Comparison of ENCODE assay signal across 12 mouse cellular contexts in the genomic region with DNA sequence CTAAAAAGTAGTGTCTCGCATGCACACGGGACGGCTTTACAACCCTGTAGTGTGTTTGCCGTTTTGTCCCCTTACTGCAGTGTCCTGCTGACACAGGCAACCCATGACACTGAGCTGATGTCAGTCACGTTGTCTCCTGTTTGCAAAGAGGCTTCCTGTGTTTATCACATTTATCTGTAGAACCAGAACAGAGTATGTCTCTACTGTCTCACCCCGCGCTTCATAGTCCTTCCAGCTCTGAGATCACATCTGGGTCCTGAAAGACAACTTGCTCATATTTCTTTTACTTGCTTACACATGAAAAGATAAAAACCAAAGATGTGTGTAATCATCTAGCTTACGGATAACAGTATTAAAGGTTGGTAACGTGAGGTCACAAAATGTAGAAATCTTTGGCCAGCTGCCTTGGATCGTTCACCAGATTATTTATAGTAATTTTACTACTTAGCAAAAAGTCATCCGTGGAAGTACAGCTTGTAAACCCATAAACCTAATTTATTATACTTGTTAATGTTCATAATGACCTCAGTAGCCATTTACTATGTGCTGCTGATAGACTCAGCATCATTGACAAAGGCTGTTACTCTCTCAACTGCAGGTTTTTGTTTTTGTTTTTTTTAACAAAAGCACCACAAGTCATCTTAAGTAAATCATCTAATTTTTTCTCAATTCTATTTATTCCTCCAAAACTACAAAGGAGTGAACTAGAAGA. TPM values are rescaled to one million over a fixed set of nuclear protein-coding genes. Genes with fewer than 3 reads are reported as not detected.
DNase-seq lines count a peak whose midpoint lies in the region; ATAC-seq and TF ChIP-seq lines count a peak whose summit lies in the region.
"Had no signal": no experiment of that assay in that cellular context is flagged by ENCODE, and none has a peak within 500 bp of the region (broad histone marks: within the 10 kb centered on the region; RNA-seq: fewer than 3 reads in every experiment).

No protein-coding gene starts in this region.

- no peaks in the 10 kb centered on the region for H3K27me3 ChIP-seq in kidney, postnatal 0 days (ENCODE audit: insufficient read depth, low read length)
- H3K27me3 ChIP-seq in liver, embryonic 12.5 days (replicated peaks): no peaks in the 10 kb centered on the region
- H3K27me3 ChIP-seq in forebrain, embryonic 13.5 days: no peaks in the 10 kb centered on the region

- DNase-seq in kidney, adult 18-20 months: peak; percentile 10
- DNase-seq in kidney, adult 8-10 months: no peak
- DNase-seq in kidney, postnatal 0 days (ENCODE audit: low spot score): peak; percentile 86
- DNase-seq in lung, postnatal 14 days: peak; percentile 31
- DNase-seq in left cerebral cortex, adult 2 months (ENCODE audit: extremely low spot score in 1 of 2, low spot score in 2 of 2): no peak
- no peak for DNase-seq in thymus, postnatal 0 days (ENCODE audit: low spot score)
- DNase-seq: cerebellum, postnatal 14 days; thymus, postnatal 4 days had no signal

- intact Hi-C loops in left cerebral cortex, adult 2 months (cut with DNase I): no loop called here

- H3K36me3 ChIP-seq in kidney, postnatal 0 days (ENCODE audit: insufficient read depth, low read length): no peaks in the 10 kb centered on the region
- H3K36me3 ChIP-seq in liver, embryonic 12.5 days: peaks cover 59% of the 10 kb centered on the region
- H3K36me3 ChIP-seq in forebrain, embryonic 13.5 days (ENCODE audit: poor library complexity, severe bottlenecking): no peaks in the 10 kb centered on the region

- H3K9ac ChIP-seq in kidney, postnatal 0 days (ENCODE audit: low read depth, low read length): no peak overlapping the region
- no peak overlapping the region for H3K9ac ChIP-seq in liver, embryonic 12.5 days
- H3K9ac ChIP-seq in forebrain, embryonic 13.5 days: no peak overlapping the region

- no peak overlapping the region for H3K4me3 ChIP-seq in kidney, postnatal 0 days (replicated peaks; ENCODE audit: low read depth, low read length)
- H3K4me3 ChIP-seq in liver, embryonic 12.5 days: no peak overlapping the region
- H3K4me3 ChIP-seq in left cerebral cortex, adult 2 months: no peak overlapping the region
- no peak overlapping the region for H3K4me3 ChIP-seq in forebrain, embryonic 13.5 days
- H3K4me3 ChIP-seq: limb, embryonic 10.5 days had no signal

- no peak overlapping the region for H3K27ac ChIP-seq in kidney, postnatal 0 days
- H3K27ac ChIP-seq in liver, embryonic 12.5 days: no peak overlapping the region
- no peak overlapping the region for H3K27ac ChIP-seq in left cerebral cortex, adult 2 months
- H3K27ac ChIP-seq in forebrain, embryonic 13.5 days: no peak overlapping the region
- H3K27ac ChIP-seq: limb, embryonic 10.5 days; stomach, postnatal 0 days had no signal

- no peaks in the 10 kb centered on the region for H3K4me1 ChIP-seq in kidney, postnatal 0 days (replicated peaks; ENCODE audit: insufficient read depth, low read length)
- peaks cover 11% of the 10 kb centered on the region; the same call in 1 of the 2 replicates for H3K4me1 ChIP-seq in liver, embryonic 12.5 days
- H3K4me1 ChIP-seq in forebrain, embryonic 13.5 days: peaks cover 5% of the 10 kb centered on the region; the same call in 1 of the 2 replicates

- WGBS in kidney, postnatal 0 days: 64% methylated on average over 11 of the region's 11 CpGs
- WGBS in liver, embryonic 12.5 days (ENCODE audit: insufficient replicate concordance): 64% methylated on average over 11 of the region's 11 CpGs
- WGBS in forebrain, embryonic 13.5 days: 92% methylated on average over 11 of the region's 11 CpGs

- no peak for ATAC-seq in kidney, postnatal 0 days (replicated peaks; ENCODE audit: low FRiP score, low read depth)
- ATAC-seq in liver, embryonic 12.5 days: peak; percentile 68; the same call in 1 of the 2 replicates
- ATAC-seq in forebrain, embryonic 13.5 days: no peak

- no peak for TF ChIP-seq CTCF in kidney, postnatal 0 days (IDR thresholded peaks at IDR 0.05; ENCODE audit: low read depth)
- no peak; the same call in 1 of the 2 replicates for TF ChIP-seq CTCF in left cerebral cortex, adult 2 months (IDR thresholded peaks at IDR 0.05)

- no peak overlapping the region for H3K4me2 ChIP-seq in kidney, postnatal 0 days (ENCODE audit: low read length)
- no peak overlapping the region for H3K4me2 ChIP-seq in liver, embryonic 12.5 days
- no peak overlapping the region for H3K4me2 ChIP-seq in forebrain, embryonic 13.5 days

- no peaks in the 10 kb centered on the region for H3K9me3 ChIP-seq in kidney, postnatal 0 days (replicated peaks; ENCODE audit: low read length)
- H3K9me3 ChIP-seq in liver, embryonic 12.5 days (replicated peaks): no peaks in the 10 kb centered on the region
- H3K9me3 ChIP-seq in forebrain, embryonic 13.5 days (replicated peaks): no peaks in the 10 kb centered on the region
- H3K9me3 ChIP-seq: limb, embryonic 10.5 days had no signal

RNA-seq across cellular contexts. Expression of gene Akap7, which starts 22.4 kb away (rescaled TPM):
- 33.2 and 40.3 TPM in 2 replicates for polyA plus RNA-seq in kidney, postnatal 0 days (2015; fragmentation: Nextera tagmentation; extraction: Ambion mirVana)
- 23.2 and 25.7 TPM in 2 replicates for polyA plus RNA-seq in liver, embryonic 12.5 days (2016; fragmentation: Nextera tagmentation; extraction: Ambion mirVana)
- total RNA-seq in left cerebral cortex, adult 2 months (2021): 10 to 100 TPM; 65.5 to 68.1 TPM
- 11.7 and 14.8 TPM in 2 replicates for polyA plus RNA-seq in thymus, postnatal 0 days (2015; fragmentation: Nextera tagmentation; extraction: Ambion mirVana)
- polyA plus RNA-seq in forebrain, embryonic 13.5 days (2015; fragmentation: Nextera tagmentation; extraction: Ambion mirVana): 14.5 and 16.2 TPM in 2 replicates

Comparison
In these comparisons a context has a peak if more than half of its experiments do, and no peak if none do; other contexts are left out.
1. DNase-seq: peak in kidney, adult 18-20 months (single experiment), kidney, postnatal 0 days (single experiment) and lung, postnatal 14 days (single experiment); none in kidney, adult 8-10 months (0 of 2), left cerebral cortex, adult 2 months (0 of 2) and thymus, postnatal 0 days (single experiment).